Mouse (Mus musculus) ES-Bruce4 (cell line): ENCODE results near the gene Wrap53. TPM values are rescaled to one million over a fixed set of nuclear protein-coding genes. Genes with fewer than 3 reads are reported as not detected.
A peak's percentile ranks its signal among the peaks of the same experiment; 100 is the strongest.
"Not testable (repeated sequence)": the region's sequence is repeated elsewhere in the genome, so short reads cannot be mapped to it uniquely, and the experiment has no call there.

Source experiments
- H3K27ac ChIP-seq: 2 replicates; pipeline ENCODE4 v1.5.1; 2012; ENCODE audit warnings: low read length, inconsistent platforms; ENCODE audit not compliant: insufficient read depth
- H3K27me3 ChIP-seq: 2 replicates; pipeline ENCODE4 v1.6.1; 2012; ENCODE audit warnings: mild to moderate bottlenecking, low read length, inconsistent platforms; ENCODE audit not compliant: control insufficient read depth, poor library complexity, insufficient read depth, severe bottlenecking
- H3K36me3 ChIP-seq: 2 replicates; pipeline ENCODE4 v1.6.1; 2012; ENCODE audit warnings: inconsistent platforms, mild to moderate bottlenecking, low read length, moderate library complexity; ENCODE audit not compliant: control insufficient read depth, poor library complexity, insufficient read depth, severe bottlenecking
- H3K4me1 ChIP-seq: one replicate; pipeline ENCODE4 v1.8.1; 2011; ENCODE audit warnings: low read length; ENCODE audit not compliant: control insufficient read depth, insufficient read depth
- H3K4me3 ChIP-seq: 2 replicates; pipeline ENCODE4 v1.5.1; 2011; ENCODE audit warnings: low read depth, mild to moderate bottlenecking, low read length
- H3K9ac ChIP-seq: 2 replicates; pipeline ENCODE4 v1.6.1; 2012; ENCODE audit warnings: low read depth, mild to moderate bottlenecking, inconsistent platforms; ENCODE audit not compliant: poor library complexity, severe bottlenecking
- H3K9me3 ChIP-seq: replicated peaks from 2 replicates; pipeline ENCODE4 v1.6.1; 2012; ENCODE audit warnings: mild to moderate bottlenecking, low read length, inconsistent platforms; ENCODE audit not compliant: control insufficient read depth, poor library complexity, insufficient read depth, severe bottlenecking
- CTCF ChIP-seq: IDR thresholded peaks from one replicate; pipeline ENCODE4 v1.8.1; 2011; ENCODE audit warnings: low read depth, low read length
- EP300 ChIP-seq: IDR thresholded peaks from 2 replicates; pipeline ENCODE4 v1.6.1; 2011; ENCODE audit warnings: low read depth, low read length; ENCODE audit not compliant: insufficient read depth
- POLR2A ChIP-seq: IDR thresholded peaks from one replicate; pipeline ENCODE4 v1.8.1; 2011; ENCODE audit warnings: low read length; ENCODE audit not compliant: insufficient read depth
- polyA plus RNA-seq: library from polyadenylated mRNA; stranded (reverse); fragments of >200 nt; gene quantifications from 2 replicates; pipeline ENCODE4 v1.2.4, GENCODE M21; 2011; ENCODE audit warnings: low read depth; ENCODE audit not compliant: missing spikeins, insufficient read depth, insufficient read length

The Wrap53 gene
- polyA plus RNA-seq, 1 experiment, result 10.3 TPM

GRCm38 (mm10) chr11:69540700-69541099 lies 39.4 kb downstream of the Wrap53 start:
- Histone ChIP-seq H3K27me3 (no peaks in the 10 kb centered on the region), H3K4me3 (no peak overlapping the region), H3K4me1 (peaks cover 2% of the 10 kb centered on the region), H3K27ac (no peak overlapping the region), H3K36me3 (no peaks in the 10 kb centered on the region), H3K9ac (no peak overlapping the region), H3K9me3 (no peaks in the 10 kb centered on the region)
- TF ChIP-seq EP300 (no peak), POLR2A (no peak), CTCF (no peak)

- no peak overlapping the region for H3K9ac ChIP-seq
- H3K4me1 ChIP-seq, result peaks cover 2% of the 10 kb centered on the region
- H3K27ac ChIP-seq, result no peak overlapping the region
- H3K9me3 ChIP-seq, result no peaks in the 10 kb centered on the region
- H3K36me3 ChIP-seq, result no peaks in the 10 kb centered on the region
- no peak overlapping the region for H3K4me3 ChIP-seq
- H3K27me3 ChIP-seq, result no peaks in the 10 kb centered on the region
- TF ChIP-seq EP300 (no peak), CTCF (no peak), POLR2A (no peak)
Observed at GRCm38 (mm10) chr11:69534990-69535389, 45.1 kb downstream of the Wrap53 start.

- TF ChIP-seq POLR2A, result no peak
- peak; percentile 18 for TF ChIP-seq CTCF
- H3K9me3 ChIP-seq, result no peaks in the 10 kb centered on the region
- no peaks in the 10 kb centered on the region for H3K27me3 ChIP-seq
- H3K4me1 ChIP-seq, result no peaks in the 10 kb centered on the region
- H3K27ac ChIP-seq, result no peak overlapping the region
- no peak overlapping the region for H3K4me3 ChIP-seq
- no peaks in the 10 kb centered on the region for H3K36me3 ChIP-seq
- no peak overlapping the region for H3K9ac ChIP-seq
Observed at GRCm38 (mm10) chr11:69532480-69533150, 47.4 kb downstream of the Wrap53 start.

DNA sequence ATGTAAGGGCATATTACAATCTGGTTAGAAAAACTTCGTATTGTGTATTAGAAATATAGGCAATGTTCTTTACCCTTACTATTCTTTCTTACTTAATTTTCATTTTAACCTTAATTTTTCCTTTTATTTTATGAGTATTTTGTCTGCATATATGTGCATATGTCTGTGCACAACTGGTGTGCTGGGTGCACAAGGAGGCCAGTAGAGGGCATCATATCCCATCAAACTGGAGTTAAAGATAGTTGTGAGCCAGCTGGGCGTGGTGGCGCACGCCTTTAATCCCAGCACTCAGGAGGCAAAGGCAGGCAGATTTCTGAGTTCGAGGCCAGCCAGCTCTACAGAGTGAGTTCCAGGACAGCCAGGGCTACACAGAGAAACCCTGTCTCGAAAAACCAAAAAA lies 49.3 kb downstream of the Wrap53 start:
- not testable (repeated sequence) for H3K9ac ChIP-seq, H3K36me3 ChIP-seq, H3K4me3 ChIP-seq, H3K4me1 ChIP-seq, H3K27ac ChIP-seq, H3K27me3 ChIP-seq, H3K9me3 ChIP-seq
- TF ChIP-seq CTCF, result peak; percentile 55

DNA sequence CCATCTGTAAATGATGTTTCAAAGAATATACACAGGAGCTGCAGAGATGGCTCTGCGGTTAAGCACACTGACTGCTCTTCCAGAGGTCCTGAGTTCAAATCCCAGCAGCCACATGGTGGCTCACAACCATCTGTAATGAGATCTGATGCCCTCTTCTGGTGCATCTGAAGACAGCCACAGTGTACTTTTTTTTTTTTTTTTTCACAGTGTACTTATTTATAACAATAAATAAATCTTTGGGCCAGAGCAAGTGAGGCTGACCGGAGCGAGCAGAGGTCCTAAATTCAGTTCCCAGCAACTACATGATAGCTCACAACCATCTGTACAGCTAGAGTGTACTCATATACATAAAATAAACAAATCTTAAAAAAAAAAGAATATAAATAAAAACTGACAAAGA lies 49.8 kb downstream of the Wrap53 start:
- not testable (repeated sequence) for H3K9ac ChIP-seq, H3K4me3 ChIP-seq, H3K4me1 ChIP-seq, H3K27me3 ChIP-seq, H3K27ac ChIP-seq, H3K36me3 ChIP-seq, H3K9me3 ChIP-seq

DNA sequence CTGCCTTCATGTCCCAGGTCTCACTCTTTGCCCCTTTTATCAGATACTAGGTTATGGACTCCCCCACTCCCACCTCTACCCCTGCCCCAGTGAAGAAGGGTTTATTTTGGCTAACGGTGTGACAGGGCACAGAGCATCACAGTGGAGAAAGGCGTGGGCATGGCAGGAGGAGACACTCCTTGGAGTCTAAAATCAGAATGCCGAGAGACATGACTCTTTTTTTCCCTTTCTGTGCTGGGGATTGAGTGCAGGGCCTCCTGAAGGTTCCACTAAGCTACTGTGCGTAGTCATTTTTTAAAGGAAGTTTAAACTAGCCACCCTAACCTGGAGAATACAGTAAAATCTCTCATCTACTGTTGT lies 52.0 kb downstream of the Wrap53 start:
- Histone ChIP-seq H3K27ac (no peak overlapping the region), H3K27me3 (no peaks in the 10 kb centered on the region), H3K4me1 (no peaks in the 10 kb centered on the region), H3K9me3 (no peaks in the 10 kb centered on the region), H3K4me3 (no peak overlapping the region), H3K36me3 (no peaks in the 10 kb centered on the region), H3K9ac (no peak overlapping the region)
- TF ChIP-seq CTCF, result no peak
- no peak for TF ChIP-seq POLR2A
- no peak for TF ChIP-seq EP300
